ENCODE assay signal across 23 mouse cellular contexts in the genomic region with DNA sequence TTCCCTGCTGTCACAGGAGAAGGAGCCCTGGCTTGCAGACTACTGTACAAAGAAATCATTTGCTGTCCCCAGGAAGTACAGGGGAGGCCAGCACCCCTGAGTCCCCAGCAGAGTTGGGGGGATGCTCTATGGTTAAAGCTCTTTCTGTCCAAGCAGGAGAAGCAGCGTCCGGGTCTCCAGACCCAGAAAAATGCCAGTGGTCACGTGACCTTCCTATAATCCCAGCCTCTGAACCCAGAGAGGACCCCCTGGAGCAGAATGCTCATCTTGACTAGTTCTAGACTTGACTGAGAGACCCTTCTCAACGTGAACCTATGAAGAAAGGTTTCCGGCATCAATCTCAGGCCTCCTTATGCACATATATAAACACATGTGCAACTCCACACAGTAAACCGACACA. TPM values are rescaled to one million over a fixed set of nuclear protein-coding genes. Genes with fewer than 3 reads are reported as not detected.
"Had no signal": no experiment of that assay in that cellular context is flagged by ENCODE, and none has a peak within 500 bp of the region (broad histone marks: within the 10 kb centered on the region; RNA-seq: fewer than 3 reads in every experiment).

No protein-coding gene starts in this region.

- H3K36me3 ChIP-seq: limb, embryonic 10.5 days; limb, embryonic 13.5 days; liver, embryonic 12.5 days; liver, embryonic 15.5 days; lung, embryonic 15.5 days; midbrain, embryonic 13.5 days; neural tube, embryonic 12.5 days; neural tube, embryonic 15.5 days had no signal

- DNase-seq: kidney, postnatal 25 days; layer of hippocampus, adult 9-11 months; liver; right cerebral cortex, adult 18-20 months; right cerebral cortex, postnatal 14 days; right cerebral cortex, postnatal 4 days; thymus, adult 2 months; thymus, postnatal 14 days; thymus, postnatal 4 days had no signal

- H3K4me3 ChIP-seq: layer of hippocampus, adult 2 months; limb, embryonic 10.5 days; limb, embryonic 13.5 days; liver, embryonic 12.5 days; liver, embryonic 15.5 days; lung, embryonic 15.5 days; midbrain, embryonic 13.5 days; neural tube, embryonic 12.5 days; neural tube, embryonic 15.5 days had no signal

- H3K9me3 ChIP-seq: limb, embryonic 10.5 days; limb, embryonic 13.5 days; liver, embryonic 12.5 days; liver, embryonic 15.5 days; lung, embryonic 15.5 days; midbrain, embryonic 13.5 days; neural tube, embryonic 12.5 days; neural tube, embryonic 15.5 days had no signal

- H3K27me3 ChIP-seq: limb, embryonic 13.5 days; liver, embryonic 15.5 days; lung, embryonic 15.5 days; midbrain, embryonic 13.5 days; neural tube, embryonic 12.5 days; neural tube, embryonic 15.5 days had no signal

- H3K27ac ChIP-seq: layer of hippocampus, adult 2 months; limb, embryonic 10.5 days; limb, embryonic 13.5 days; liver, embryonic 12.5 days; liver, embryonic 15.5 days; lung, embryonic 15.5 days; macrophage; midbrain, embryonic 13.5 days; neural tube, embryonic 12.5 days; neural tube, embryonic 15.5 days; stomach, postnatal 0 days had no signal

- H3K9ac ChIP-seq: limb, embryonic 13.5 days; liver, embryonic 12.5 days; liver, embryonic 15.5 days; lung, embryonic 15.5 days; midbrain, embryonic 13.5 days; neural tube, embryonic 12.5 days; neural tube, embryonic 15.5 days had no signal

- H3K4me2 ChIP-seq: limb, embryonic 13.5 days; liver, embryonic 12.5 days; liver, embryonic 15.5 days; lung, embryonic 15.5 days; midbrain, embryonic 13.5 days; neural tube, embryonic 12.5 days; neural tube, embryonic 15.5 days had no signal

- ATAC-seq: liver, embryonic 12.5 days; midbrain, embryonic 13.5 days; midbrain, embryonic 16.5 days had no signal

RNA-seq across cellular contexts. Expression of a gene that starts 32.6 kb away (rescaled TPM):
- total RNA-seq: layer of hippocampus, adult 2 months; layer of hippocampus, postnatal 25 days had no signal
- polyA plus RNA-seq: kidney, embryonic 14.5 days; limb, embryonic 10.5 days; liver, embryonic 12.5 days; macrophage; midbrain, embryonic 13.5 days; midbrain, embryonic 16.5 days; neural tube, embryonic 12.5 days; neural tube, embryonic 15.5 days had no signal
